Mouse (Mus musculus): ENCODE measurements at regions not wholly inside any gene's neighbourhood (a gene's known extent, or its start where the extent isn't known, plus 50 kb on each side); places are given as distances from the start of the nearest gene placed in this dataset.
"Not testable (repeated sequence)": the region's sequence is repeated elsewhere in the genome, so short reads cannot be mapped to it uniquely, and the experiment has no call there.

DNA sequence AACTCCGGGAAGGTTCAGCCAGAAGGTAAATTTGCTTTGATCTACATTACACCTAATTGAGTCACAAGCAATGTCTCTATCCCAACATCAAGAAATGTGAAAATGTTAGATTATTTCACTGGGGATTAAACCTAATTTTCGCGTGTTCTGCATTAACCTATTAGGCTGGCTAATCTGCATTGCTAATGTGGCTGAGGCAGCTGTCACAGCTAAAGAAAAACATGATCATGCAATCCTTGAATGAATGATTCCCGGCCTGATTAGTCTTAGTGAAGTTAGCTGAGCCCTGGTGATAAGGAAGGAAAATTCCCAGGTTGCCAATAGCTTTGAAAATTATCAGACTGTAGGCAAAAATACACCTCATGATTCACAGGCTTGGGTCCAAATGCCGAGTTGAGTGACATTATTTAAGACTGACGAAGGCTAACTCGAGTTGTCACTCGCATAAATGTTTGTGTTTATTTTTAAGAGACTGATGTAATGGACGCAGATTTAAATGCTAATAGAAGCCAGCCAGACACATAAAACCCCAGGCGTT, 131.5 kb upstream of the Kiz start:
- DNase-seq (ENCODE audit: low spot score) = no peak

DNA sequence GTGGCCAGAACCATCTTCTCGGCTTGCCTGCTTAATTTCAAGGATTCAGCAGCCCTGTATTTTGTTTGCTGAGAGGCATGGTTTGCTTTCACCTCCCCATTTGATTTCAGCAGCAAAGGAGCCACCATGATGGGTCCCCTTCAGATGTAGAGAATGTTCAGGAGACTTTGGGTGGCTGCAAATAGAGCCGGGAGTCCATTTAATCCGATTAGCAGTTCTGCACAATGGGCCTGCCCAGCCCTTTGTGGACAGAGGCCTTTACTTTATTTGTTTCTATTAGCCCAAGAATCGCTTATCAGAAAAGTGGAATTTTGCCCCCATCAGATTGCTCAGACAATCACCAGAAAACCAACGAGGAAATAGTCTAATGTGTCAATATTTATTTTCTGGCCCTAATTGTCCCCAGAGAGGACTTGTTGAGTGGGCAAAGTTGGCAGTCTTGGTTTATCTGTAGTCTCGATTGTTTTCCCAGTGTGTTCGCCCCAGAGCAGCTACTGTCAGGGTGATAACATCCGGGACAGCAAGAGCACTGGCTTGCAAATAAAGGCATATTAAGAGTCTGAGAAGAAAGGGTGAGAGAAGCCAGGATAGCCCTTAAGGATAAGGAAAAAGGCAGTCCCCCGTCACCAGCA, 130.6 kb upstream of the Kiz start:
- no peak for DNase-seq (ENCODE audit: low spot score)

DNA sequence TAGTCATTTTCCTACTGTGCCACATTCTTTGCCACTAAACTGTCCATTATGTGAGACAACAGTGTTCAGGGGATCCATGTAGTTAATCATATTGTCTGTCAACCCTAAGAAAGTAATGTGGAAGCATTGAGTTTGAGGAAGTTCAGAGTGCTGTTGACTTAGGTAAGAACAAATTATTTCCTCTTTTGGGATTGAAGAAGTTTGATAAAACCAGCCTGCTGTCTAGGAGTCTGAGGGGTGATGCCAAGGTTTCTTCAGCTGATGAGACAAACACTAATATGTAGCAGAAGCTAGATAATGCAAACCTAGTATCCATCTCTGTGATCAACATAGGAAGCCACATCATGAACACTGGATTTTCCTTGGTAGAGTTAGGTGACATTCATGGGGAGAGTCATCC, 127.0 kb upstream of the Kiz start:
- DNase-seq (ENCODE audit: low spot score) = no peak

DNA sequence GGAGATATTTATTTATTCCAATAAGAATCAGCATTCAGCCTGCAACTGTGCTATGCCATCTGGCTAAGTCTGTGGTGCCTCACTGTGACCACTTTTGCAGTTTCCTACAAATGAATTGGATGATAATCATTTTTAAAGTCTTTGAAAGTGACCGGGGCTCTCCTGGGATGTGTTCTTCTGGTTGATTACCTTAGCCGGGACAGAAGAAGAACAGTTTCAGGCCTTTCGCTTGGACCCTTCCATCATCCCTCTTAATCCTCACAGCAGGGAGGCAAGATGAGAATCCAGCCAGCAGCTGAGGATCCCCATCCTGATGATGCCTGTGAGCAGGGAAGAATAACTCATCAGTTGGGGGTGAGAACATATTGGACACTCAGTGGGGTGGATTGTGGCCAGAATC, 124.6 kb upstream of the Kiz start:
- no peak for DNase-seq (ENCODE audit: low spot score)

DNA sequence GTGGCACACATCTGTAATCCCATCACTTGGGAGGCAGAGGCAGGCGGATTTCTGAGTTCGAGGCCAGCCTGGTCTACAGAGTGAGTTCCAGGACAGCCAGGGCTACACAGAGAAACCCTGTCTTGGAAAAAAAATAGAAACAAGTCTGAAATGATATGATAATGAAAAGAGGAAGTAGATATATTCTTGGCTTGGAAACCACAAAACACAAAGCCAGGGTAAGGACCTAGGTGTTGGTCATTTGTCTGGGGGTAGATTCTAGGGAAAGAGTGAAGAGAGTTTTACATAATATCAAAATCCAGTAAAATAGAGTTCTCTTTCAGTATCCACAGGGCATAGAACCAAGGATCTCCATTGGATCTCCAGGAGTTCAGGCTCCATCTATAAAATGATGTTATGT, 122.8 kb upstream of the Kiz start:
- DNase-seq (ENCODE audit: low spot score) = not testable (repeated sequence)

DNA sequence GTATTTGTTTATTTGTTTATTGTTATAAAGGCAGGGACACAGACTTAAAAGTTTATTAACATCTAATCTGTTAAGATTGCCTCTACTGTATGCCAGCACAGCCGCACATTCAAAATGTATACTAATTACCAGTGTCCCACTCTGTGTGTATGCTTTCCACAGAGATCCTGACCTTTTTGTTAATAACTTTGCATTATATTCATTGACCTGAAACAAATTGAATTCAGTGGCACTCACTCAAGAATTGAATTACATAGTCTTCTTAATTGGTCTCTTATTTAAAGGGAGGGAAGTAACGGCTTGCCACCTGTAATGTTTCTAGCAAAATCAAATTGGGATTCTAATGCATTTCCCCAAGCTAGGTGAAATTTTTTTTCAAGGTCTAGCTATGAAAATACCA, 111.3 kb upstream of the Kiz start:
- no peak for DNase-seq (ENCODE audit: low spot score)

DNA sequence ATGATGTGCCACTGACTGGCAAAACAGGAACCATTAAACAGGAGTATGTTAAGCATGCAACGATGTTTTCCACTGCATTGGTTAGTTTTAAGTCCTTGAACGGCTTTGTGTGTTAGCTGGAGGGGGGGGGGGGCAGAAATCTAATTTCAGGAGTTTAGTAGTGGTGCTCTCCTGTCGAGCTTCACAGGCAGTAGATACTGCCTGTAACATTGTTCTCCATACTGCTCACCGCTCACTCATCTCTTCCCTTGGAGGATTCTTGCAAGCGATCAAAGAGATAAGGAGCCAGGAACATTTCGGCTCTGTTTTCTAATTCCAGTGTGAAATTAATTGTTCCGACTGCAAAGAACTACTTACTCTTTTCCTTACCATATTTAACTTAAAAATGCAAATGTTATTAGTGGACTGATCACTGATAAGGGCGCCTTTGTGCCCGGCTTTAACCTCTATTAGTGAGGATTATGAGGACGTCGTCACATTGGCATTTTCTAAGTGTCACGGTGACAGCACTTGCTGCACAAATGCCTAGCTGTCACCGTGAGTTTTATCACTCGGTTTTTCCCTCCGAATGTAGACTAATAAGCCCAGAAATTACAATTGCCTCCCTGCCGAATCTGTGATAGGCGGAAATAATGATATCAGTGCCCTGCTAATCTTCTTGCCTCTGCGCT, 110.5 kb upstream of the Kiz start:
- no peak for DNase-seq (ENCODE audit: low spot score)

DNA sequence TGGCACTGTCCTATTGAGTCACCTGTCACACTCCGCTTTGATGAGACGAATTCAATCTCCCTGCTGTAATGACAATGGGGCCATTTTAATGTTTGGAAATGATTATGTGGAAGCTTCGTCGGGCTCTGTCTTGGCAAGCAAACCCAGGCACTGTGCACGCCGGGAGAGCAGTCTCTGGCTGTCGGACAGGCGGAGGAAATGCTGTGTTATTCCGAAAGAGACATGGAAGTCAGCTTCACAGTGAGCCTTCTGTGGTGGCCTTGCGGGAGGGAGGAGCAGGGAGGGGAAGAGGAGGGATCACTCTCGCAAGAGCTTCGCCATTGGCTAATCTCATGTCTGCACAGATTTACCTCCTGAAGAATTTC, 110.0 kb upstream of the Kiz start:
- DNase-seq (ENCODE audit: low spot score) = no peak

DNA sequence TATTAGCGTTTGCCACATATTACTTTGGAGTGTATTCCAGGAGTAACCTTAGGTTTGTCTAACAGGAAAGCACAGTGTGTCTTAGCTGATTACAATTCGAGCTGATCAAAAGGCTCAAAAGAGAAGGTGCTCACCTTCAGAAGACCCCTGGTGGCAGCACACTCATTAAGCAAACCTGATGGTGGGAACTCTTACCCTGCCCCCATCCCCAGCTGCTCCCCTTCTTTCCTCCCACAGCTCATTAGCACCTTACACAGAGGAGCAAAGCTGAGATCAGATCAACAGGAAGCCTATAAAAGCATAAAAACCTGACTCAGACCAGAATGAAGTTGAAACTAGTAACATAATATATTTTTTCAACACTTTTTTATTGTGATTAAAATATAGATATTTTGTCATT, 101.7 kb upstream of the Kiz start:
- no peak for DNase-seq (ENCODE audit: low spot score)

DNA sequence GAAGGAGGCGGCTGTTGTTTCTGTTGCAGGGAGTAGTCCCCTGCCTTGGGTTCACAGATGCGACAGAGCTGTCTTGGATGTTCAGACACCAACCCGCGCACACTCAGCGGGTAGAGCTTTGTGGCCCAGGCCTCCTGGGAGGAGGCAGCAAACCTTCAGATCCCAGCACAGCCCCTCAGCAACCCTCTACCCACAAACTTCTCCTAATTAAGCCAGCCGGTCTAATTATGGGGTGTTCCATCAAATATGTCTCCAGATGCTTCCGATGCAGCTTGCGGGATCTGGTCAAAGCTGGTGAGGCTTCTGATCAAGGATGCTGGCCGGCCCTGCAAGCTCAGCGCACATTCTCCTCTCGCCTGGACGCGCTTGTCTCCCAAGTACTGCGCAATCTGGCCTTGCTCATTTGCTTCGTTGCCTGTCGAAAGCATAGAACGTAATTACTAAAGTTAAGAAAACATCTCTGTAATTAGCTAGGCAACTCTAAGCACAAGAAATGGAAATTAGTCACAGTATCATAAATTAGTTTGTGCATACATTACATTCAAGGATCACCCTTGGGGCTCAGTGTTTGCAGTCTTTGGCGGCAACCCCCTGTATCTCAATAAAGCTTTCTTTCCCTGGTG, 92.0 kb upstream of the Kiz start:
- DNase-seq (ENCODE audit: low spot score) = no peak

DNA sequence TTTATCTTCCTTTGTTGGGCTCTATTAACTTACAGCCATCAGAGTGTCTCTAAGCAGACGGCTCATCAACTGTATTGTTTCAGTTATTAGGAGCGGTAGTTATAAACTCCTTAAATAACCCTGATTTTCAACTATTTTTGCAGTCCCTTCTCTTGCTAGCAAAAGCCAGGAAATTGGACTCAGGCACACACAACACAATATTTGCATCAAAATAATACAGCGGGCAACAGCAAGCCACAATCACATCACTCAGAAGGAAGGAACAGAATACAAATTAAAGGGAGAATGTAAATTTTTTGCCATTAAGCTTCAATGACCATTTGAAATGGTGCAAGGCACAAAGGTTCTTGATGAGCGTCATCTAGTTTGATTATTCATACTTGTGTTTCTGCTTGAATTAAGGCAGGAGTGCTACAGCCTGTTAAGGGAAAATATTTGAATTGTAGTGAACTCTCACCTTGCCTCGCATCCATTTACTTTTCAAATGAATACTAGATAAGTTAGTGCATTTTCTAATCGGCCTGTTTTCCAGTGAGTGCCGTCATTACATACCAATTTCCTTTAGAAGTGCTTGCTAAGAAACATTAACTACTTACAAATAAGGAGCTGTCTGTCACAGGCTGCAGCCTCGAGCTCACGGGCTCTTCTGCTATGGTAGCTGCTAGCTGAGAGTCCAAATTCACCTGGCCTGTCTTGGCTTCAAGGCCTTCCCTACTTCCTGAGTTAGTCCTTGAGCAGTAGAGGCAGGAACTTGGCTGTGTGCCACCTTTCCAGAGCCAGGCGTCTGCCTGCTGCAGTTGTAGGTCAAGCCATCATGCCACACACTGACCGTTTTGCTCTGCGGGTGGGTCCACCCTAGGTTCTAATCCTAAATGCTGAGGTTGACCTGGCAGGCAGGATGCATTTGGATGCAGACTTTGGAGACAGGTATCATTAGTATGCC, 91.1 kb upstream of the Kiz start:
- no peak for DNase-seq (ENCODE audit: low spot score)

DNA sequence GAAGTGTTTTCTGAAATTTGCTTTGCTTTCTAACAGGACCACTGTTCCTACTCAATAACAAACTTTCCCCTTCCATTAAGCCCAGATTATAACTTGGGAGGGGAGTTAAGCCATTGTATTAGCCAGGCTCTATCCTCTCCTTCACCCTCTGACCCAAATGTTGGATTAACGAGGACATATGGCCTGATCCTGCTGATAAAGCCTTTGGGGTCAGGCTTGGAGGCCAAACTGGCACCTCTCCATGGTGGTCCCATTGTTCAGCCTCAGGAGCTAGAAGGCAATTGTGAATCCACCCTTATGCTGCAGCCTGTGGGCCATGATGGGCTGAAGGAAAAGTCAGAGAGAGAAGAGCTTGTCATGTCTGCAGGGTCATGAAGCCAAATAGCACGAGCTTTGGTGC, 80.8 kb upstream of the Kiz start:
- DNase-seq (ENCODE audit: low spot score) = no peak

DNA sequence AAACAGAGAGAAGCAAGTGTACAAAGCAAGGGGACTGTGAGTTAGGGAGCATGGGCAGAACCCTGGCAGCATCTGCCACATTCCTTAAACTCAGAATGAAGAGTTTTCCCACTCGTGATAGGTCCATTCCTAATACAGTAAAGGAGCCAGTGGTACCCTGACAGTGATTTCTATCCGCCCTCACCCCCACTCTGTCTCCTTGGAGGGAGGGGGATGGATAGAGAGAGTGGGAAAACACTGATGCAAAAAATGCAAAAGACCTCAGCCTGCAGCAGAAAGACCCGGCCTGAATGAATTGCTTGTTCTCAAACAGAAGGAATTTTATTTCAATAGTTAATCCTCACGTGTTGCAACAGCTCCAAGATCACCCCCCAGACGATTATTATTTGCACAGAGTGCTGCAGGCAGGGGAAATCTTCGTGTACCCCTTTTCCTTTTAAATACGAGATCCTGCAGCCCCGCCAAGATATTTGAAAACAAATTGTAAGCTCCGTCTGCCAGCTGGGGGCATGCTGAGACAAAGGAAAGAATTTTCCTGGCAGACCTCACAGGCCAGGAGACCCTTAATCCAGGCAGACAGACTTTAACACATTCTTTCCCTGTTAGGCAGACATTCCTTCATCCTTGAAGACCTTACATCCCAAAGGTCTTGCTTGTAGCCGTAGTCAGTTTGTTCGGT, 68.4 kb upstream of the Kiz start:
- no peak for DNase-seq (ENCODE audit: low spot score)

DNA sequence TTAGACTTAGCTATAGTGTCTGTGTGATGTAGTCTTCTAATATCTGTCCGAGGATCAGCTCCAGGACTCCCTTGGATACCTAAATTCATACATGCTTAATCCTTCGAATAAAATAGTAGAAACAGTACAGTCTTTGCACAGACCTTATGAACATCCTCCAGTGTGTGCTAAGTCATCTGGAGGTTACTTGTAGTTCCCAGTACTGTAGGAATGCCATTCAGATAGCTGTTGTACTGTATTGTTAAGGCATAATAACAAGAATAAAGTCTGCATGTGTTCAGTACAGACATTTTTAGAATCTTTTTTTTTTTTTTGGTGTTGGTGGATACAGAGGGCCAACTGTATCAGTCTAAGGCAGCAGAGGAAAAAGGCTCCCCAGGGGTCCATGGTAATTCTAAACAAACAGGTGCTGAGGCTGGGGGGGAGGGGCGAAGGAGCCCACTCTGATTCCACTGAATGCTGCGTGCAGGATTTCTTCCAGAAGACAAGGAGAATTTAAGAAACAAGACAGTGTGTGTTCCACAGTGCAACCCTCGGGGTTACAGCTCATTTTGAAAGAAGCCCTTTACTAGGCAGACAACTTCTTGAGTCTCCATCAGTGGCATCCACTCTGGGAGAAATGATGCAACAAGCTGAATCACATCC, 67.7 kb upstream of the Kiz start:
- DNase-seq (ENCODE audit: low spot score) = no peak

DNA sequence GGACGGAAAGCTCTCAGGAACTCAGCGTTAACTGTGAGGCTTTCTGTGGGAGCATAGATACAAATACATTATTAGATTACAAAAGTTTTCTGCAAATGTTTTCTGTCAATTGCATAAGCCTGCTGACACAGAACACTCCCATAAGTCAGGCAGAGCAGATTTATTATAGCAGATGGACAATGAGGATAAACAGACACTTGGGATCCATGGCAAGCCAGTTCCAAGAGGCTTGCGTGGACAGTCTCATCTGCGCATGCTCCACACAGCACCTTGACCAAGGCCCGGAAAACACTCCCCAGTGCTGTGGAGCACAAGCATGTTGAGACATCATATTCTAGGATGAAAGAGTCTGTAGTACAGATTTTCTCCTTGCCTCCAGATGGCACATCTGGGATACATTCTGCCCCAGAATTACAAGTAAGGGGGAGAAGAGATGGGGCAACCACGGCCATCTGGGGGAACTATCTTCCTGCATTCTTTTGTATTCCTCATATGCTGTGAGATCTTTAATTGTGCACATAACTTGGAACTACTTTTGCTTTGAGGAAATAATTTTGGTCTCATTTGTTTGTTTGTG, 62.7 kb upstream of the Kiz start:
- no peak for DNase-seq (ENCODE audit: low spot score)

DNA sequence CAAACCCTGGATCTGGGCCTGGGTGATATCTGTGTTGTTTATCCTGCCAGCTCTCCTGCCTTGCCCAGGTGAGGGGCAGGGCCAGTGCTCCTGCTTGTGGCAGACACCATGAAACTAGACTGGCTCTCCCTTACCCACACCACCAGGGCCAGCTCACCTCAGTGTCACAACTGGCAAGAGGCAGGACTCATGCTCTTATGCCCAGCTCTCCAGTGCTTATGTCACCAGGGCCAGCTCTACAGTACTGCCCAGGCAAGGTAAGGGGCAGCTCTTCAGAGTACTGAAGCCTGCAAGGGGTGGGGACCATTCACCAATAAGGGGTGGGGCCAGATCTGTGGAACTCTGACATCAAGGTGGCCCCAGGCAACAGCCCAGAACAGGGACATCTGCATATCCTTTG, 52.7 kb upstream of the Kiz start:
- DNase-seq (ENCODE audit: low spot score) = no peak

Data from yolk sac, embryonic 10.5 days (tissue).